Mouse (Mus musculus) forebrain, embryonic 11.5 days (tissue): ENCODE results near the gene Fat3. TPM values are rescaled to one million over a fixed set of nuclear protein-coding genes. Genes with fewer than 3 reads are reported as not detected.

Experiments used
- ATAC-seq: fragments of 200-750 bp; cut with Nextera tagmentation; replicated peaks from 2 replicates; pipeline ENCODE4 v1.8.0; 2017; ENCODE audit warnings: moderate TSS enrichment; ENCODE audit not compliant: low FRiP score
- DNase-seq: peaks from one replicate; pipeline ENCODE4 v3.0.0-alpha.2; 2017; ENCODE audit warnings: low spot score
- H3K27ac ChIP-seq: fragments of 300-500 bp; sonication (generic); 2 replicates; pipeline ENCODE4 v1.5.1; 2014; ENCODE audit warnings: low read depth, low read length
- H3K27me3 ChIP-seq: fragments of 300-500 bp; sonication (generic); 2 replicates; pipeline ENCODE4 v1.6.1; 2014; ENCODE audit warnings: mild to moderate bottlenecking, low read length, mixed read lengths; ENCODE audit not compliant: control insufficient read depth, insufficient read depth
- H3K36me3 ChIP-seq: fragments of 300-500 bp; sonication (generic); 2 replicates; pipeline ENCODE4 v1.6.1; 2014; ENCODE audit warnings: mild to moderate bottlenecking, low read length, moderate library complexity, mixed read lengths; ENCODE audit not compliant: control insufficient read depth, insufficient read depth
- H3K4me1 ChIP-seq: fragments of 300-500 bp; sonication (generic); replicated peaks from 2 replicates; pipeline ENCODE4 v1.6.1; 2014; ENCODE audit warnings: low read length, mixed read lengths; ENCODE audit not compliant: control insufficient read depth, insufficient read depth
- H3K4me2 ChIP-seq: fragments of 300-500 bp; sonication (generic); 2 replicates; pipeline ENCODE4 v1.6.1; 2014; ENCODE audit warnings: low read depth, mild to moderate bottlenecking, low read length, moderate library complexity, mixed read lengths; ENCODE audit not compliant: severe bottlenecking
- H3K4me3 ChIP-seq: fragments of 300-500 bp; sonication (generic); 2 replicates; pipeline ENCODE4 v1.5.1; 2014; ENCODE audit warnings: low read depth, low read length
- H3K9ac ChIP-seq: fragments of 300-500 bp; sonication (generic); 2 replicates; pipeline ENCODE4 v1.6.1; 2014; ENCODE audit warnings: low read length
- H3K9me3 ChIP-seq: fragments of 300-500 bp; sonication (generic); 2 replicates; pipeline ENCODE4 v1.6.1; 2016; ENCODE audit warnings: low read length, mixed read lengths; ENCODE audit not compliant: control insufficient read depth
- WGBS: fragments of 180-500 bp; shearing (Covaris S2); extraction: QIAGEN DNeasy Blood & Tissue Kit; methylation state at CpG from one replicate; pipeline ENCODE4 v1.1.7; 2014; 5-methylcytosine and 5-hydroxymethylcytosine counted together
- polyA plus RNA-seq: library from polyadenylated mRNA; unstranded; fragments of >200 nt; fragmentation: Nextera tagmentation; extraction: Ambion mirVana; gene quantifications from 2 replicates; pipeline ENCODE4 v1.2.1, GENCODE M21; 2014

Fat3 gene
- polyA plus RNA-seq, 1 experiment from 2014 or later: 12.4 TPM

GRCm38 (mm10) chr9:16310855-16311848 is 189.9 kb downstream of the Fat3 start:
- Histone ChIP-seq H3K4me2 (no peak overlapping the region), H3K36me3 (no peaks in the 10 kb centered on the region), H3K4me1 (no peaks in the 10 kb centered on the region; the same call in 1 of the 2 replicates), H3K9ac (no peak overlapping the region), H3K27ac (no peak overlapping the region), H3K27me3 (no peaks in the 10 kb centered on the region), H3K4me3 (no peak overlapping the region), H3K9me3 (no peaks in the 10 kb centered on the region)
- DNase-seq (no peak), ATAC-seq (no peak)
- 61% methylated on average over 5 of the region's 5 CpGs for WGBS

GRCm38 (mm10) chr9:16310305-16310704 is 190.8 kb downstream of the Fat3 start:
- WGBS: 84% methylated on average over 4 of the region's 4 CpGs
- Histone ChIP-seq H3K4me2 (no peak overlapping the region), H3K9me3 (no peaks in the 10 kb centered on the region), H3K27me3 (no peaks in the 10 kb centered on the region), H3K4me1 (no peaks in the 10 kb centered on the region; the same call in 1 of the 2 replicates), H3K36me3 (no peaks in the 10 kb centered on the region), H3K4me3 (no peak overlapping the region), H3K9ac (no peak overlapping the region), H3K27ac (no peak overlapping the region)
- no peak for DNase-seq
- ATAC-seq: no peak

- no peak overlapping the region for H3K27ac ChIP-seq
- 96% methylated on average over 1 of the region's 1 CpGs for WGBS
- no peaks in the 10 kb centered on the region for H3K27me3 ChIP-seq
- DNase-seq: no peak
- H3K9me3 ChIP-seq: no peaks in the 10 kb centered on the region
- no peaks in the 10 kb centered on the region; the same call in 1 of the 2 replicates for H3K4me1 ChIP-seq
- H3K4me2 ChIP-seq: no peak overlapping the region
- ATAC-seq: no peak
- H3K36me3 ChIP-seq: no peaks in the 10 kb centered on the region
- no peak overlapping the region for H3K9ac ChIP-seq
- H3K4me3 ChIP-seq: no peak overlapping the region
These were observed 193.3 kb downstream of the Fat3 start for GRCm38 (mm10) chr9:16307789-16308188.

- Histone ChIP-seq H3K27ac (no peak overlapping the region), H3K9me3 (no peaks in the 10 kb centered on the region), H3K36me3 (no peaks in the 10 kb centered on the region), H3K9ac (no peak overlapping the region), H3K4me2 (no peak overlapping the region), H3K4me3 (no peak overlapping the region), H3K4me1 (no peaks in the 10 kb centered on the region; the same call in 1 of the 2 replicates), H3K27me3 (no peaks in the 10 kb centered on the region)
- ATAC-seq (no peak), DNase-seq (no peak)
These were observed 194.9 kb downstream of the Fat3 start for GRCm38 (mm10) chr9:16306222-16306621.

GRCm38 (mm10) chr9:16305396-16306086 is 195.5 kb downstream of the Fat3 start:
- no peak overlapping the region for H3K27ac ChIP-seq
- WGBS: 93% methylated on average over 2 of the region's 2 CpGs
- no peak overlapping the region for H3K4me3 ChIP-seq
- no peaks in the 10 kb centered on the region for H3K27me3 ChIP-seq
- no peaks in the 10 kb centered on the region; the same call in 1 of the 2 replicates for H3K4me1 ChIP-seq
- no peak for ATAC-seq
- no peaks in the 10 kb centered on the region for H3K36me3 ChIP-seq
- H3K9me3 ChIP-seq: no peaks in the 10 kb centered on the region
- no peak overlapping the region for H3K4me2 ChIP-seq
- no peak for DNase-seq
- no peak overlapping the region for H3K9ac ChIP-seq

- Histone ChIP-seq H3K4me1 (no peaks in the 10 kb centered on the region; the same call in 1 of the 2 replicates), H3K9me3 (no peaks in the 10 kb centered on the region), H3K36me3 (no peaks in the 10 kb centered on the region), H3K4me2 (no peak overlapping the region), H3K9ac (no peak overlapping the region), H3K27ac (no peak overlapping the region), H3K27me3 (no peaks in the 10 kb centered on the region), H3K4me3 (no peak overlapping the region)
- 70% methylated on average over 2 of the region's 2 CpGs for WGBS
- ATAC-seq (no peak), DNase-seq (no peak)
These were observed 196.1 kb downstream of the Fat3 start for GRCm38 (mm10) chr9:16304949-16305348.

- Histone ChIP-seq H3K4me1 (no peaks in the 10 kb centered on the region; the same call in 1 of the 2 replicates), H3K27ac (no peak overlapping the region), H3K27me3 (no peaks in the 10 kb centered on the region), H3K4me3 (no peak overlapping the region), H3K9me3 (no peaks in the 10 kb centered on the region), H3K4me2 (no peak overlapping the region), H3K36me3 (no peaks in the 10 kb centered on the region), H3K9ac (no peak overlapping the region)
- ATAC-seq (no peak), DNase-seq (no peak)
- WGBS: 85% methylated on average over 3 of the region's 3 CpGs
These were observed 198.6 kb downstream of the Fat3 start for GRCm38 (mm10) chr9:16302484-16302883.

- Histone ChIP-seq H3K4me2 (no peak overlapping the region), H3K27me3 (no peaks in the 10 kb centered on the region), H3K9ac (no peak overlapping the region), H3K9me3 (no peaks in the 10 kb centered on the region), H3K4me3 (no peak overlapping the region), H3K36me3 (no peaks in the 10 kb centered on the region), H3K4me1 (no peaks in the 10 kb centered on the region; the same call in 1 of the 2 replicates), H3K27ac (no peak overlapping the region)
- no peak for DNase-seq
- ATAC-seq: no peak
- 76% methylated on average over 3 of the region's 3 CpGs for WGBS
These were observed 203.2 kb downstream of the Fat3 start for GRCm38 (mm10) chr9:16297935-16298334.
